Mouse (Mus musculus) forebrain, postnatal 0 days (tissue): ENCODE measurements at regions not wholly inside any gene's neighbourhood (a gene's known extent, or its start where the extent isn't known, plus 50 kb on each side); places are given as distances from the start of the nearest gene placed in this dataset.

ENCODE experiments used
- ATAC-seq: fragments of 200-750 bp; cut with Nextera tagmentation; 2 replicates; pipeline ENCODE4 v1.8.0; 2017; ENCODE audit warnings: mild to moderate bottlenecking, moderate library complexity
- DNase-seq: peaks from one replicate; pipeline ENCODE4 v3.0.0-alpha.2; 2015
- H3K27ac ChIP-seq: fragments of 300-500 bp; sonication (generic); 2 replicates; pipeline ENCODE4 v1.5.1; 2014; ENCODE audit warnings: low read depth, mild to moderate bottlenecking, antibody characterized with exemption, low read length, moderate library complexity, mixed read lengths
- H3K27me3 ChIP-seq: fragments of 300-500 bp; sonication (generic); 2 replicates; pipeline ENCODE4 v1.6.1; 2014; ENCODE audit warnings: mild to moderate bottlenecking, low read length, mixed read lengths; ENCODE audit not compliant: insufficient read depth
- H3K36me3 ChIP-seq: fragments of 300-500 bp; sonication (generic); 2 replicates; pipeline ENCODE4 v1.6.1; 2014; ENCODE audit warnings: mild to moderate bottlenecking, moderate library complexity; ENCODE audit not compliant: insufficient read depth
- H3K4me1 ChIP-seq: fragments of 300-500 bp; sonication (generic); 2 replicates; pipeline ENCODE4 v1.6.1; 2014; ENCODE audit warnings: antibody characterized with exemption; ENCODE audit not compliant: insufficient read depth
- H3K4me2 ChIP-seq: fragments of 300-500 bp; sonication (generic); 2 replicates; pipeline ENCODE4 v1.6.1; 2014; ENCODE audit warnings: low read depth, mild to moderate bottlenecking, moderate library complexity
- H3K4me3 ChIP-seq: fragments of 300-500 bp; sonication (generic); 2 replicates; pipeline ENCODE4 v1.5.1; 2014; ENCODE audit warnings: low read depth, low read length, mixed read lengths
- H3K9ac ChIP-seq: fragments of 300-500 bp; sonication (generic); 2 replicates; pipeline ENCODE4 v1.6.1; 2014; ENCODE audit warnings: mild to moderate bottlenecking
- H3K9me3 ChIP-seq: fragments of 300-500 bp; sonication (generic); 2 replicates; pipeline ENCODE4 v1.6.1; 2016; ENCODE audit warnings: low read length
- CTCF ChIP-seq: sonication (generic); IDR thresholded peaks from 2 replicates; pipeline ENCODE4 v1.5.1; 2016; ENCODE audit warnings: antibody characterized with exemption, control low read depth, low read depth
- WGBS: fragments of 180-500 bp; shearing (Covaris S2); extraction: QIAGEN DNeasy Blood & Tissue Kit; methylation state at CpG from one replicate; pipeline ENCODE4 v1.1.7; 2014; 5-methylcytosine and 5-hydroxymethylcytosine counted together

GRCm38 (mm10) chr3:56302346-56303185, 119.1 kb upstream of the Nbea start:
- Histone ChIP-seq H3K4me3 (no peak overlapping the region), H3K36me3 (no peaks in the 10 kb centered on the region), H3K27me3 (no peaks in the 10 kb centered on the region), H3K4me1 (peaks cover 4% of the 10 kb centered on the region; the same call in 1 of the 2 replicates), H3K9me3 (no peaks in the 10 kb centered on the region), H3K9ac (no peak overlapping the region), H3K27ac (no peak overlapping the region), H3K4me2 (no peak overlapping the region)
- no peak for TF ChIP-seq CTCF
- DNase-seq, result no peak
- no peak for ATAC-seq
- WGBS, result 13% methylated on average over 7 of the region's 7 CpGs

- DNase-seq, result peak; percentile 18
- Histone ChIP-seq H3K4me1 (peaks cover 4% of the 10 kb centered on the region; the same call in 1 of the 2 replicates), H3K27ac (no peak overlapping the region), H3K9me3 (no peaks in the 10 kb centered on the region), H3K4me3 (no peak overlapping the region), H3K27me3 (no peaks in the 10 kb centered on the region), H3K9ac (no peak overlapping the region), H3K4me2 (no peak overlapping the region), H3K36me3 (no peaks in the 10 kb centered on the region)
- 59% methylated on average over 1 of the region's 1 CpGs for WGBS
- TF ChIP-seq CTCF, result no peak
- no peak for ATAC-seq
Observed at GRCm38 (mm10) chr3:56300769-56301168, 117.3 kb upstream of the Nbea start.

- H3K4me1 ChIP-seq, result no peaks in the 10 kb centered on the region
- ATAC-seq (no peak), DNase-seq (no peak)
- 63% methylated on average over 7 of the region's 7 CpGs for WGBS
- no peaks in the 10 kb centered on the region for H3K36me3 ChIP-seq
- H3K9ac ChIP-seq, result no peak overlapping the region
- H3K4me3 ChIP-seq, result no peak overlapping the region
- no peak for TF ChIP-seq CTCF
- H3K27ac ChIP-seq, result no peak overlapping the region
- H3K4me2 ChIP-seq, result no peak overlapping the region
- no peaks in the 10 kb centered on the region for H3K9me3 ChIP-seq
- H3K27me3 ChIP-seq, result no peaks in the 10 kb centered on the region
Observed at GRCm38 (mm10) chr3:56295578-56295977, 112.1 kb upstream of the Nbea start.

GRCm38 (mm10) chr3:56281507-56281906, 98.0 kb upstream of the Nbea start:
- no peaks in the 10 kb centered on the region for H3K9me3 ChIP-seq
- no peak overlapping the region for H3K9ac ChIP-seq
- no peak overlapping the region for H3K4me2 ChIP-seq
- no peak overlapping the region for H3K27ac ChIP-seq
- H3K4me3 ChIP-seq, result no peak overlapping the region
- 94% methylated on average over 5 of the region's 5 CpGs for WGBS
- no peaks in the 10 kb centered on the region for H3K36me3 ChIP-seq
- no peak for ATAC-seq
- H3K27me3 ChIP-seq, result no peaks in the 10 kb centered on the region
- H3K4me1 ChIP-seq, result no peaks in the 10 kb centered on the region
- no peak for TF ChIP-seq CTCF
- DNase-seq, result no peak

- H3K4me2 ChIP-seq, result no peak overlapping the region
- H3K9me3 ChIP-seq, result no peaks in the 10 kb centered on the region
- H3K36me3 ChIP-seq, result no peaks in the 10 kb centered on the region
- 87% methylated on average over 6 of the region's 6 CpGs for WGBS
- H3K9ac ChIP-seq, result no peak overlapping the region
- no peaks in the 10 kb centered on the region for H3K27me3 ChIP-seq
- H3K4me1 ChIP-seq, result no peaks in the 10 kb centered on the region
- DNase-seq (no peak), ATAC-seq (no peak)
- H3K27ac ChIP-seq, result no peak overlapping the region
- no peak overlapping the region for H3K4me3 ChIP-seq
- no peak for TF ChIP-seq CTCF
Observed at GRCm38 (mm10) chr3:56280330-56280957, 96.9 kb upstream of the Nbea start.

- 96% methylated on average over 3 of the region's 3 CpGs for WGBS
- Histone ChIP-seq H3K9me3 (no peaks in the 10 kb centered on the region), H3K4me1 (no peaks in the 10 kb centered on the region), H3K36me3 (no peaks in the 10 kb centered on the region), H3K27me3 (no peaks in the 10 kb centered on the region), H3K9ac (no peak overlapping the region), H3K27ac (no peak overlapping the region), H3K4me2 (no peak overlapping the region), H3K4me3 (no peak overlapping the region)
- ATAC-seq (no peak), DNase-seq (no peak)
- TF ChIP-seq CTCF, result no peak
Observed at GRCm38 (mm10) chr3:56272587-56272986, 89.1 kb upstream of the Nbea start.

- Histone ChIP-seq H3K27ac (no peak overlapping the region), H3K9ac (no peak overlapping the region), H3K4me2 (no peak overlapping the region), H3K4me1 (no peaks in the 10 kb centered on the region), H3K4me3 (no peak overlapping the region), H3K9me3 (no peaks in the 10 kb centered on the region), H3K36me3 (no peaks in the 10 kb centered on the region), H3K27me3 (no peaks in the 10 kb centered on the region)
- TF ChIP-seq CTCF, result no peak
- DNase-seq (no peak), ATAC-seq (no peak)
- 81% methylated on average over 6 of the region's 6 CpGs for WGBS
Observed at GRCm38 (mm10) chr3:56270241-56270830, 86.8 kb upstream of the Nbea start.
